Mouse (Mus musculus): ENCODE results near the gene Cdc42ep1.

DNA sequence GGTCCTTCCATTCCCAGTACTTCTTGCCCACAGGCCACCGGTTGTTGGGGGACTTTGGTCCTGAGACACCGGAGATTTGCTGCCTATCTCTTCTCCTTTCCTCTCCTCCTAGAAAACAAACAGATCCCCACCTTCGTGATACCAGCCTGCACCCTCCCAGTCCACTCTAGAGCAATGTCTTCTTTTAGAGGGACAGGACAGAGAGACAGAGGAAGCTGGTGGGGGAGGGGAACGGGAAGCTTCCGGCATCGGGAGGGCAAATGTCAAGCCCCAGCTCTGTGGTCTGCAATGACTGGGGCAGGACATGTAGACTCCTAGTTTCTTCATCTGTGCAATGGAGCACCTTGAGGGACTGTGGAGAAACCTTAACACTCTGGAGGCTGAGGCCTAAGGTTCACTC lies 17.3 kb downstream of the Cdc42ep1 start:
- TF ChIP-seq POLR2A (IDR thresholded peaks at IDR 0.05; ENCODE audit: extremely low read depth, insufficient read depth, low read length): no peak
- no peak for TF ChIP-seq CTCF (IDR thresholded peaks at IDR 0.05; ENCODE audit: low read depth, low read length)
